Mouse (Mus musculus) adrenal gland, adult 8-10 months (tissue): ENCODE data around the gene Ccdc61. TPM values are rescaled to one million over a fixed set of nuclear protein-coding genes. Genes with fewer than 3 reads are reported as not detected.
"Not testable (repeated sequence)": the region's sequence is repeated elsewhere in the genome, so short reads cannot be mapped to it uniquely, and the experiment has no call there.

ENCODE experiments used
- DNase-seq: peaks from one replicate; pipeline ENCODE4 v3.0.0; 2022
- total RNA-seq, 4 experiments: library from RNA; stranded (reverse); gene quantifications; 2 replicates each; pipeline ENCODE4 v1.2.4; 2022

Ccdc61 gene
- total RNA-seq, 4 experiments from 2014 or later, result 12.6 to 18.4 (median 14.0) TPM

DNA sequence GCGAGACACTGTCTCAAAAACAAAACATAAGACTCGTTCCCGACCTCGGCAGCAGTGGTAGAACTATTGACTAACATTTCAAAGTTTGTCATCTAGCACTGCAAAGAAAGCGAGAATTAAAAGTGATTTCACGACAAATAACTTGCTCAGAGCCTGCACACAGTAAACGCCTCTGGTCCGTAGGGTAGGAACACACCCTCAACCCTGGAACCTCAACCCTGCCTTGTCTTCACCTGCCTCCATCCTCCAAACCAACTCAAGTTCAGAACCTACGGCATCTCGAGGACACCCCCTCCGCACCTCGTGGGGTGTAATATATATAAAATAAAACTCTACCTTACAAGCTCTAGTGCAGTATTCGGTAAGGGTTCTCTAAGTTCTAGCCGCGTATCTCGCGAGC lies 418 bp downstream of the Ccdc61 start:
- DNase-seq, result no peak

GRCm38 (mm10) chr7:18904971-18905370 lies 5.2 kb downstream of the Ccdc61 start:
- DNase-seq, result no peak

DNA sequence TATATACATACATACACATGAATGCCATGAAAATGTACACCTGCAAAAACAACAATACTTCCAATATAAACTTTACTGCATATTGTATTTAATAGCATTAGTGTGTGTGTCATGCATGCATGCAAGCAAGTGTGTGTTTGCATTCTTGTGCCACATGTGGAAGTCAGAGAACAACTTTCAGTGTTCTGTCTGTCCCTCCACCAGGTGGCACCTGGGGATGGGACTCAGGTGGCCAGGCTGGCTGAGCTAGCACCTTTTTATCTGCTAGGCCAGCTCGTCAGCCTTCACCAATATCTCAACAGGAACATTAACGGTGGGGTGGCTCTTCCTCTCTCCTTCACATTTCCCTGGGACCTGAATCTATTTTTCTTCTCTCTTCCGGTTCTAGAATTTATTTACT lies 7.7 kb downstream of the Ccdc61 start:
- no peak for DNase-seq

- no peak for DNase-seq
Observed at GRCm38 (mm10) chr7:18900513-18900912, 9.7 kb downstream of the Ccdc61 start.

DNA sequence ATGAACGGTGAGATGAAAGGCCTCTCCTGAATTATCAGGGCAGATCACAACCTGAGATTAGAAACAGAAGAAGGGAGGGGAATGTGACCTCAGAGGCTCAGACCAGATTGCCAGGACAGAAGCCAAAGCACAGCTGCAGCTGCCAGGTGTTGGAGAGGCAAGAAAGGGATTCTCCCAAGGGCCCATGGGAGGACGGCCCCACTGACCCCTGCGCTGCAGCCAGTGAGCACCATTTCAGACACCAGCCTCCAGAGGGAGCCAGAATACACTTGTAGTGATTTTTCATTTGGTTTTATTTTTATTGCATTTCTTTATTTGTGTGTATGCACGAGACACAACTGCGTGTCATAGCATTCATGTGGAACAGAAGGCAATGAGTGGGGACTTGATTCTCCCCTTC lies 13.7 kb downstream of the Ccdc61 start:
- DNase-seq, result no peak

DNA sequence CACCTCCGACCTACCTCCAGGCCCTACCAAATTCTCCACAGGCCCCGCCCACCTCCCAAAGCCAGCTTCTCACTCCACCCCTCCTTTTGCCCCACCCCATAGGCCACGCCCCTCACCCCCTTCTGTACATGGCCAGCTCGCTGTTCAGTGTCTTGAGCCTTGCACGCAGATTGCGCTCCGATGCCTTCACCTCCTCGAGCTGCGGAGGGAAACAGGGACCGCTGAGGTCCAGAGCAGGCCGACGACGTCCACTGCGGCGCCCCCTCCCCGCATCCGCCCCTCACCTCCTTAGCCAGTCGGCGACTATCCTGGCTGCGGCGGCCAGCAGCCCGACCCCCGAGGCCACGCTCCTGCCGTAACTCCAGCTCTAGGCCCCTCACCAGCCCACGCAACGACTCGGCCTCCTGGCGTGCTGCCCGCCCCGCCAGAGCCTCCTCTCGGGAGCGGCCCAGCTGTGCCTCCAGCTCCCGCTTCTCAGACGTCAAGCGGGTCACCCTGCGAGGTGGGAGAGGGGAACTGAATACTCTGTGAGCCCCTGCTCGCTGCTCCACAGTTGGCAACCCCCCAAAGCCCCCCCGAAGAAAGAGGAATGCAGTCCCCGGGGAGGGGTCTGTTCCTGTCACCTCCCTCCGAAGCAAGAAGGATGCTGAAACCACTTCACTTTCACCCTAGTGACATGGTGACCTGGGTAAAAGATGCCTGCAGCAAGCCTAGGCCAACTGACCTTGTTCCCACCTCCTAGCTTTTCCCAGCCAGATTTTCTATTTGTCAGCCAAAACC lies 16.4 kb downstream of the Ccdc61 start:
- peak; percentile 63 for DNase-seq

GRCm38 (mm10) chr7:18893009-18893408 lies 17.2 kb downstream of the Ccdc61 start:
- no peak for DNase-seq

GRCm38 (mm10) chr7:18891872-18892599 lies 18.2 kb downstream of the Ccdc61 start:
- DNase-seq, result peak; percentile 70

- DNase-seq, result no peak
Observed at GRCm38 (mm10) chr7:18890848-18891247, 19.4 kb downstream of the Ccdc61 start.

GRCm38 (mm10) chr7:18886963-18887362 lies 23.3 kb downstream of the Ccdc61 start:
- DNase-seq, result no peak

DNA sequence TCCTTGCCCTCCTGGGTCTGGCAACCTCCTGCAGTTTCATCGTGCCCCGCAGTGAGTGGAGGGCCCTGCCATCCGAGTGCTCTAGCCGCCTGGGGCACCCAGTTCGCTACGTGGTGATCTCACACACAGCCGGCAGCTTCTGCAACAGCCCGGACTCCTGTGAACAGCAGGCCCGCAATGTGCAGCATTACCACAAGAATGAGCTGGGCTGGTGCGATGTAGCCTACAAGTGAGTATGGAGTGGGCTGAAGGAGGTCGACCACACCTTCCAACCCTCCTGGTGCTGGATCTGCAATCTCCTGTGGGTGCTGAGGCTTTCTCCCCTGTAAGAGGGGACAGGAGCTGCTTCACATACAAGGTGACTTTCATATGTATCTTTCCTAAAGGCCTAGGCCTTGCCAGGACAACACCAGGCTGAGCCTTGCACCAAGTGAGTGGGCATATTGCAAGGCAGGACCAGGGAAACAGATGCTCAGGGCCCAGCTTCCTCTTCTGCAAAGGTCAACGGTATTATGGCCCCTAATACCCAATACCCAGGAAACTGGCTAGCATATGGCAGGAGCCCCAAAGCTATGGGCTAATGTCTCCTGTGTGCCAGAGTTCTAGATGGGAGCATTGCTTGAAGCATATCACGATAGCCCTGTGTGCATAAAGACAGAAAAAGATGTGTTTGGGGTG lies 25.3 kb downstream of the Ccdc61 start:
- no peak for DNase-seq

- no peak for DNase-seq
Observed at GRCm38 (mm10) chr7:18883991-18884744, 26.0 kb downstream of the Ccdc61 start.

- no peak for DNase-seq
Observed at GRCm38 (mm10) chr7:18878691-18879090, 31.5 kb downstream of the Ccdc61 start.

DNA sequence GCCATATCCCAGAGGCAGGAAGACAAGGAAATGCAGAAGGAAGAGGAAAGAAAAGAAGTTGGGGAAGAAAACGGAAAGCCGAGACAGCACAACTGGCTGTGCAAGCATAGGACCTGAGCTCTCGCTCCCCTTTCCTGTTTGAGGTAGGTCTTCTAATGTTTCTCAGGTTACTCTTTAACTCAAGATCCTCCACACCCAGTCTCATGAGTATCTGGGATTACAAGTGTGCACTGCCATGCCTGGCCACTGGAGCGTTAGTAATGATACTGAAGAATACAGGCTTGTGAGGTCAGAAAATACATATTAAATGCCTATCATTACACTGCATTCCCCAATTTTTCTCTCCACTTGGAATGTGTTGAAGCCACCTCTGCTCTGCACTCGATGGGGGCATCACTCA lies 34.8 kb downstream of the Ccdc61 start:
- no peak for DNase-seq

DNA sequence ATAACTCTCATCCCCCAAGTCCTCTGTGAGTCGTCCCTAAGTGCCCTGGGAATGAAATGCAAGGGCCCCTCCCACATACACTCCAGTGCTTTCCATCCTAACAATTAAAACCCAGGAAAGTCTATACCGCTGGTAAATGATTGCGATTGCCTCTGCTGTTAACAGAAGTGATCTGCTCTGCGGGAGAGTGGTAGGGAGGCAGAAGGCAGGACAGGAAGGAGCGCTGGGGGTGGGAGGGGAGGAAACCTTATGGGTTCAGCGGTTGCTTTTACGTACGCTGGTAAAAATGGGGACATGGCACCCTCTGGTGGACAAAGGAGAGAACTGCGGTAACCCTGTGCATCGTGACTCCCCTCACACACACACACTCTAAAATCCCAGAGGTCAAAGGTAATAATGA lies 37.0 kb downstream of the Ccdc61 start:
- no peak for DNase-seq

- no peak for DNase-seq
Observed at GRCm38 (mm10) chr7:18872816-18873215, 37.4 kb downstream of the Ccdc61 start.

- no peak for DNase-seq
Observed at GRCm38 (mm10) chr7:18872014-18872802, 38.0 kb downstream of the Ccdc61 start.

- not testable (repeated sequence) for DNase-seq
Observed at GRCm38 (mm10) chr7:18871031-18871430, 39.2 kb downstream of the Ccdc61 start, which contains the start of gene Pglyrp1. Gene Pglyrp1 (plus strand): TSS chr7:18871331.

DNA sequence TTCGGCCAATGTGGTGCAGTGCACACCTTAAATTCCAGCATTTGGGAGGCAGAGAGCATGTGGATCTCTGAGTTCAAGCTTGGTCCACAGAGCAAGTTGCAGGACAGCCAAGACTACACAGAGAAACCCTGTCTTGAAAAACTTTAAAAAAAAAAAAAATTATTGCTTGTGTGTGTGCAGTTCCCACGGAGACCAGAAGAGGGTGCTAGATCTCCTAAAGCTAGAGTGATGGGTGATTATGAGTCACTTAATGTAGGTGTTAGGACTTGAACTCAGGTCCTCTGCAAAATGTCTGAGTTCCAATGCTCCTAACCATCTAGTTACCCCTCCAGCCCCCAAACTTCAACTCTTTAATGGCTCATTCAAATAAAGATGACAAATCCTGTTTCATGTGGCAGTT lies 41.7 kb downstream of the Ccdc61 start:
- DNase-seq, result no peak

- DNase-seq, result no peak
Observed at GRCm38 (mm10) chr7:18862801-18863200, 47.4 kb downstream of the Ccdc61 start.

DNA sequence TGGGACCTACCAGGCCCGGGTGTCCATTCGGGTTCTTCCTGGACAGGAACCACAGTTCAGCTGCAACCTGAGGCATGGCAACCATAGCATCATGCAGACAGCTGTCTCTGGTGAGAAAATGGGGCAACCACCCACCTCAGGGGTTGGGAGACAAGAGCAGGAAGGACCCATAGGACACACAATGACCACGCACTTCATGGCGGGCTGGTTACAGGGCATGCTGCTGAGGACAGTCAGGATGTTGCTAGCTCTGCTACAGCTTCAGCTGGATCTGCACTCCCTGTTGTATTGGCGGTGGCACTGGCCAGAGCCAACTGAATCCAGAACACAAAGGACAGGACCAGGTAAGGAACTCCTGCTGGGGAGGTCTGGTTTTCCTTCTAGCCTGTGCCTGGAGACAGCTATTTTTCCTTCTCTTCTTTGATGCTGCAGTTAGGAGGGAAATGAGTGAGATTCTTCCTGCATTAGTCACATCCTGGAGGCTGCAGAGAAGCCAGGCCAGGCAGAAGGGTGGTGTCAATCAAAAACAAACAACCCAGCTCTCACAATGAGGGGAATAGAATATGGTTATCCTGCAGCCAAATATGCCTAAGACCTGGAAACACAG lies 51.8 kb downstream of the Ccdc61 start:
- DNase-seq, result no peak
